Mouse (Mus musculus) intestine, embryonic 16.5 days (tissue): Measurements from ENCODE around the gene Mpv17. TPM values are rescaled to one million over a fixed set of nuclear protein-coding genes. Genes with fewer than 3 reads are reported as not detected.

Experiments used
- ATAC-seq: fragments of 200-750 bp; cut with Nextera tagmentation; 2 replicates; pipeline ENCODE4 v1.8.0; 2017; ENCODE audit warnings: moderate TSS enrichment, moderate library complexity
- H3K27ac ChIP-seq: fragments of 300-500 bp; sonication (generic); 2 replicates; pipeline ENCODE4 v1.5.1; 2014; ENCODE audit warnings: mild to moderate bottlenecking, low read length
- H3K27me3 ChIP-seq: fragments of 300-500 bp; sonication (generic); replicated peaks from 2 replicates; pipeline ENCODE4 v1.6.1; 2014; ENCODE audit warnings: low read length, control low read depth, mixed read lengths; ENCODE audit not compliant: control insufficient read depth, insufficient read depth
- H3K36me3 ChIP-seq: fragments of 300-500 bp; sonication (generic); 2 replicates; pipeline ENCODE4 v1.6.1; 2014; ENCODE audit warnings: low read length, control low read depth; ENCODE audit not compliant: control insufficient read depth, insufficient read depth
- H3K4me1 ChIP-seq: fragments of 300-500 bp; sonication (generic); 2 replicates; pipeline ENCODE4 v1.6.1; 2014; ENCODE audit warnings: low read length, control low read depth, mixed read lengths; ENCODE audit not compliant: control insufficient read depth, insufficient read depth
- H3K4me2 ChIP-seq: fragments of 300-500 bp; sonication (generic); 2 replicates; pipeline ENCODE4 v1.6.1; 2014; ENCODE audit warnings: low read depth, low read length, control low read depth
- H3K4me3 ChIP-seq: fragments of 300-500 bp; sonication (generic); 2 replicates; pipeline ENCODE4 v1.5.1; 2014; ENCODE audit warnings: mild to moderate bottlenecking, low read length
- H3K9ac ChIP-seq: fragments of 300-500 bp; sonication (generic); 2 replicates; pipeline ENCODE4 v1.6.1; 2014; ENCODE audit warnings: low read depth, low read length
- H3K9me3 ChIP-seq: fragments of 300-500 bp; sonication (generic); 2 replicates; pipeline ENCODE4 v1.6.1; 2016; ENCODE audit warnings: low read length, control low read depth; ENCODE audit not compliant: control insufficient read depth
- WGBS: fragments of 180-500 bp; shearing (Covaris S2); extraction: QIAGEN DNeasy Blood & Tissue Kit; methylation state at CpG from one replicate; pipeline ENCODE4 v1.1.7; 2014; 5-methylcytosine and 5-hydroxymethylcytosine counted together
- polyA plus RNA-seq: library from polyadenylated mRNA; unstranded; fragments of >200 nt; fragmentation: Nextera tagmentation; extraction: Ambion mirVana; gene quantifications from 2 replicates; pipeline ENCODE4 v1.2.1, GENCODE M21; 2015

Mpv17 gene
- polyA plus RNA-seq, 1 experiment from 2014 or later: 80.3 TPM

DNA sequence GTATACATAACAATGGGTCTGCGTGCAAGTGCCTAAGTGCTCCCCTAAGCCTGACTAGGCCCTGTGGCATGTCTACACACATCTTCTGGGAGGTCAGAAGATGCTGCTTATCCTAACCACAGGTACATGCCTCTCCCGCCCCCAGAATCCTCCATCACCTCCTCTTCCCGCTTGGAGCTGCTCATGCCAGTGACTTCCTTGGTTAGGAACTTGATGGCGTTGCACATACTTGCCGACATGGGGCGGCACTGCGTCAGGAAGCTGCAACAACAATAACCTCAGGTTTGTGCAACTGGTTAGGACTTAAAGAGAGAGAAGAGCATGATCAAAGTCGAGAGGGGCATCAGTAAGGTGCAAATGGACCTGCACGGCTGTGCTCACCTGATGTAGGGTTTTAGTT lies 36.1 kb upstream of the Mpv17 start:
- H3K36me3 ChIP-seq: peaks cover 21% of the 10 kb centered on the region
- no peak overlapping the region for H3K4me2 ChIP-seq

DNA sequence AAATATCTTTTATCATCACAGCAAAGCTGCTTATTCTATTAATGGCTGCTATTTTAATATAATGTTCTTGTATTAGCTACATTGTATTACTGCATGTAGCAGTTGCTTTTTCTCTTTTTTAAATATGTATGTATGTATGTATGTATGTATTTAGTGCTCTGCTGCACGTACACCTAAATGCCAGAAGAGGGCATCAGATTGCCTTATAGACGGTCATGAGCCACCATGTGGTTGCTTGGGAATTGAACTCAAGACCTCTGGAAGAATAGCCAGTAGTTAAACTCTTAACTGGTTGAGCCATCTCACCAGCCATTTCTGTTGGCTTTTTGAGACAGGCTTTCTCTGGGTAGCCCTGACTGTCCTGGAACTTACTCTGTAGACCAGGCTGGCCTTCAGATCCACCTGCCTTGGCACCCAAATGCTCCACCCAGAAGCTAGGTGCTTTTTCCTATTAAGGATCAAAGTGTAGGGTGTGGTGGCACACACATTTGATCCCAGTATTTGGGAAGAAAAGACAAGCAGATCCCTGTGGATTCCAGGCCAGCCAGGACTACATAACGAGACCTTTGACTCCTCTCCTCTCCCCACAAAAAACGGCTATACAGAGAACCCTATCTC lies 34.3 kb upstream of the Mpv17 start:
- Histone ChIP-seq H3K4me1 (peaks cover 11% of the 10 kb centered on the region; the same call in 1 of the 2 replicates), H3K4me3 (no peak overlapping the region), H3K27ac (no peak overlapping the region), H3K36me3 (peaks cover 21% of the 10 kb centered on the region), H3K4me2 (no peak overlapping the region), H3K9ac (no peak overlapping the region), H3K27me3 (no peaks in the 10 kb centered on the region), H3K9me3 (no peaks in the 10 kb centered on the region)
- ATAC-seq: no peak
- WGBS: 79% methylated on average over 4 of the region's 4 CpGs

More for the DNA sequence above, 36.1 kb upstream of the Mpv17 start:
- no peak overlapping the region for H3K9ac ChIP-seq
- peaks cover 22% of the 10 kb centered on the region for H3K4me1 ChIP-seq
- no peak overlapping the region for H3K27ac ChIP-seq
- no peaks in the 10 kb centered on the region for H3K9me3 ChIP-seq
- no peaks in the 10 kb centered on the region for H3K27me3 ChIP-seq
- ATAC-seq: no peak
- WGBS: 90% methylated on average over 9 of the region's 9 CpGs
- no peak overlapping the region for H3K4me3 ChIP-seq

DNA sequence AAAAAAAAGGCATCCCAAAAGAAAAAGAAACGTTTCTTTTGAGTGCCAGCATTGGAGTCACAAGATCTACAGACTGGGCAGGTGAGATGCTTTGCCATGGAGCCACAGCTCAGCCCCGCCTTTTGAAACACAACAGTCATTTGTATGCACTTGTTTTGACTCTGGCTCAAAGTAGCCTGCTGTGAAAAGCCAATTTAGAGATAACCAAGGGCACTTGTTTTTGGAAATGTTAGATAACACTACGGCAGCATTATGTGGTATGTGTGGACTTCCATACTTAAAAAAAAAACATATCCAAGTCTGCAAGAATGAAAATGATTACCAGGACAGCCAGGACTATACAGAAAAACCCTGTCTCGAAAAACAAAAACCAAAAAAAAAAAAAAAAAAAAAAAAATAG lies 29.6 kb upstream of the Mpv17 start:
- ATAC-seq: no peak
- Histone ChIP-seq H3K27me3 (no peaks in the 10 kb centered on the region), H3K4me3 (no peak overlapping the region), H3K4me1 (0 out of 2 replicates have a peak, but pooled peaks cover 3% of the 10 kb centered on the region), H3K27ac (no peak overlapping the region), H3K9ac (no peak overlapping the region), H3K36me3 (peaks cover 14% of the 10 kb centered on the region), H3K9me3 (no peaks in the 10 kb centered on the region), H3K4me2 (no peak overlapping the region)
- 54% methylated on average over 4 of the region's 4 CpGs for WGBS

DNA sequence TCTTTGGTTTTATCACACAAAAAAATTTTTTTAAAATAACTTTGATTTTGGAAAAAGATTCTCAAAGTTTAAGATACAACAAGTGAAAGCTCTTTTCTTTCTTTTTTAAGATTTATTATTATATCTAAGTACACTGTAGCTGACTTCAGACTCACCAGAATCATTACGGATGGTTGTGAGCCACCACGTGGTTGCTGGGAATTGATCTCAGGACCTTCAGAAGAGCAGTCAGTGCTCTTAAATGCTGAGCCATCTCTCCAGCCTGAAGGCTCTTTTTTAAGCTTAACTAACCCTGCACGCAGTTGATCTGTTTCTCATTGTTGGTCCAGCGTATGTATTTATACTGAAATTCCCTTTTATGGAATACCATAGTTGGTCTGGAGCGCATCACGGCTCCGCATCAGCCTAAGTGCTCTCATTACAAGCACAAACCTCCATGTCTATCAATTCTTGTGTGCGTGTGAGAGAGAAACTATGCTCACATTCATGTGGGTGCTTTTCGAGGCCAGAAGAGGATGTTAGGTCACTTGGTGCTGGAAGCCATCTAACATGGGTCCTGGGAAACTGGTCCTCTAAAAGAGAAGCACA lies 27.2 kb upstream of the Mpv17 start:
- Histone ChIP-seq H3K9ac (no peak overlapping the region), H3K27me3 (no peaks in the 10 kb centered on the region), H3K9me3 (no peaks in the 10 kb centered on the region), H3K36me3 (no peaks in the 10 kb centered on the region), H3K4me1 (0 out of 2 replicates have a peak, but pooled peaks cover 3% of the 10 kb centered on the region), H3K4me2 (no peak overlapping the region), H3K27ac (no peak overlapping the region), H3K4me3 (no peak overlapping the region)
- ATAC-seq: no peak
- WGBS: 87% methylated on average over 9 of the region's 9 CpGs

DNA sequence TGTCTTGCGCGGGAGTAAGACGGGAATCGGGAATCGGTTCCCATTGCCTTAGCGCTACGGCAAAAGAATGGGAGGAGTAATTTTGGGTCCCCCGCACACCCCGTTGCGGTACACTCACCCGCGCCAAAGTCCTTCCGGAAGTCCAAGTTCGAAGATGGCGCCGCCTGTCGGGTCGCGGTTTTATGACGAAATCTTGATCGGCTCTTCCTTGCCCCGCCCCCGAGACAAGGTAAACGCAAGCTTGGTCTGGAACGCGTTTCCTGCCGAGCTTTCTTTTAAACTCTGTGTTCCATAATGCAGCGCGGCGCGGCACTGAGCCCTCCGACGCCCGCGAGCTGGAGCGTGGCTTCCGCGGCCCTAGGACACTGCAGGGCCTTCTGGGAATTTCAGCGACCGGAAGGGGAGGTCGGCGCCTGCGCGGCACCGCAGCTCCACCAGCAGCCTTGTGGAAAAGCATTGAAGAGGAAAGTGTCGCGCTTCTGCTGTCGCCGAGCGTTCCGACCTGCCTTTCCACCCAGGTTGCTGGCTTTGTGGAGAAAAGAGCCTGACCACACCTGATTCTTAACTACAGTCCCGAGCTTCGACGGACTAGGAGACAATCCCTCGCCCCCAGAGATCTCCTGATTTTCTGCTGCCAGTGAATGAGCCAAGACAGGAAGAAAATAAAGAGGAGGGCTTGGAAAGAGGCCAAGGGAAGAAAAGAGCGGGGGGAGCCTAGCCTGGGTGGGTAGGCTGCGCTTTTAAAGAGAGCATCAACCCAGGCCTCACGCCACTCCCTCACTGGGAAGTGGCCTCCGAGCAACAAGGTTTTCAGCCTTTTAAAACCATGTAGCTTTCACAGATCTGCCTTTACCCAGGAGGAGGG lies 25.9 kb upstream of the Mpv17 start, which contains the start of the genes Gm29609 and Gtf3c2:
TSS of gene Gm29609 (minus strand) at position 146 of the 865 bp plus-strand sequence.
TSS of gene Gtf3c2 (minus strand) at position 379 of the 865 bp plus-strand sequence.
- 0 out of 2 replicates have a peak, but pooled peaks cover 3% of the 10 kb centered on the region for H3K4me1 ChIP-seq

DNA sequence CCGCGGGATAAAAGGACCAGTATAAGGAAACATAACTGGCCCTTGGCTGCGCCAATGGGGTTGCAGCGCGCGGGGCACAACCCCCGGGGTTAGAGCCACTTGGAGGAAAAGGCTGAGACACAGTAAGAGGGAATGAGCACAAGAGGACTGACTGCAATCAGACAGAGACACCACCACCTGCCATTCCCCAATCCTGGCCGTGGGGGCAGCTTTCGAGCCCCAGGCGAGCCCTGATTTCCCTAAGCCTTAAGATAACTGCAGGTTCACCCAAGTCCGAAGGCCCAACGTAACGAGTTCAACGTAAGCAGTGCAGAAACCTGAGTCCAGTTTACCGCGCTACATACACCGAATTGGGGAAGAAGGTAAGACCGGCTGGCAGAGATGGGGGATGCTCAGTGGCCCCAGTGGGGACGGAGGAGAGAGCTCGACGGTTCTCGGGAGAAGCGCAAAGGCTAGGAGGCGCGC lies 25.3 kb upstream of the Mpv17 start:
- Histone ChIP-seq H3K27ac (peak overlapping the region; percentile 99), H3K4me3 (peak overlapping the region; percentile 91), H3K36me3 (no peaks in the 10 kb centered on the region), H3K27me3 (no peaks in the 10 kb centered on the region), H3K4me2 (peak overlapping the region; percentile 84), H3K9ac (peak overlapping the region; percentile 85), H3K9me3 (no peaks in the 10 kb centered on the region), H3K4me1 (0 out of 2 replicates have a peak, but pooled peaks cover 3% of the 10 kb centered on the region)
- under 1% methylated on average over 25 of the region's 25 CpGs for WGBS
- ATAC-seq: peak; percentile 70

More for the DNA sequence above, 25.9 kb upstream of the Mpv17 start, which contains the start of the genes Gm29609 and Gtf3c2:
- Histone ChIP-seq H3K9me3 (no peaks in the 10 kb centered on the region), H3K9ac (peak within 1 kb of the TSS; percentile 85), H3K27me3 (no peaks in the 10 kb centered on the region), H3K4me2 (peak within 1 kb of the TSS; percentile 84), H3K4me3 (peak within 1 kb of the TSS; percentile 91), H3K36me3 (no peaks in the 10 kb centered on the region), H3K27ac (peak within 1 kb of the TSS; percentile 99)
- WGBS: under 1% methylated on average over 59 of the region's 59 CpGs
- ATAC-seq: peak; percentile 99

DNA sequence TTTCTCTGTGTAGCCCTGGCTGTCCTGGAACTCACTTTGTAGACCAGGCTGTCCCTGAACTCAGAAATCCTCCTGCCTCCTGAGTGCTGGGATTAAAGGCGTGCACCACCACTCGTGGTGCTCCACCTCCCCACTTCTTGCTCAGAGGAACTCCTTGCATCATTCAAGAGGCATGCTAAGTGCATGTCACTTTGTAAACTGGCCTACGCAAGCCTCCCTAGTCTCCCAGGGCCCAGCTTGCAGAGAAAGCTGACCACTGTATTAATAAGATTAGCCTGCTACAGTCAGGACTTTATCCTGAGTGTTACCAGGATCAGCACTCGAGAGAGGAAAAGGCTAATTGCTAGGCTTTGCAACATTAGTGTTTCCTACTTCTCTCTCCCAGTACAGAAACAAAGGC lies 14.6 kb upstream of the Mpv17 start:
- no peaks in the 10 kb centered on the region for H3K9me3 ChIP-seq
- H3K4me1 ChIP-seq: no peaks in the 10 kb centered on the region
- no peak overlapping the region for H3K4me3 ChIP-seq
- H3K27me3 ChIP-seq: no peaks in the 10 kb centered on the region
- peaks cover 35% of the 10 kb centered on the region for H3K36me3 ChIP-seq
- H3K9ac ChIP-seq: no peak overlapping the region
- no peak overlapping the region for H3K4me2 ChIP-seq
- no peak overlapping the region for H3K27ac ChIP-seq
- 91% methylated on average over 4 of the region's 4 CpGs for WGBS
- no peak for ATAC-seq

DNA sequence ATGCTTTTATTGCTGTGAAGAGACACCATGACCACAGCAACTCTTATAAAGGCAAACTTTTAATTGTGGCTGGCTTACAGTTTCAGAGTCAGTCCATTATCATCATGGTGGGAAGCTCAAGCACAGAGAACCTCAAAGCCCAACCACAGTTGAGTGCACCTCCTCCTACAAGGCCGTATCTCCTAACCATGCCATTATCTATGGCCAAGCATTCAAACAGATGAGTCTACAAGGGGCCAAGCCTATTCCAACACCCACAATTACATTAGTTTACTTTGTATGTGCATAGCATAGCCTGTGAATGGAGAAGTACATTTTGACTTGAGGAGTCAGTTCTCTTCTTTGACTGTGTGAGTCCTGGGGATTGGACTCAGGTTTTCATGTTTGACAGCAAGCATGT lies 10.8 kb upstream of the Mpv17 start:
- H3K4me2 ChIP-seq: no peak overlapping the region
- no peak for ATAC-seq
- no peak overlapping the region for H3K27ac ChIP-seq
- H3K4me1 ChIP-seq: no peaks in the 10 kb centered on the region
- H3K9ac ChIP-seq: no peak overlapping the region
- H3K36me3 ChIP-seq: peaks cover 32% of the 10 kb centered on the region
- H3K9me3 ChIP-seq: no peaks in the 10 kb centered on the region
- WGBS: 88% methylated on average over 1 of the region's 1 CpGs
- H3K4me3 ChIP-seq: no peak overlapping the region
- no peaks in the 10 kb centered on the region for H3K27me3 ChIP-seq

DNA sequence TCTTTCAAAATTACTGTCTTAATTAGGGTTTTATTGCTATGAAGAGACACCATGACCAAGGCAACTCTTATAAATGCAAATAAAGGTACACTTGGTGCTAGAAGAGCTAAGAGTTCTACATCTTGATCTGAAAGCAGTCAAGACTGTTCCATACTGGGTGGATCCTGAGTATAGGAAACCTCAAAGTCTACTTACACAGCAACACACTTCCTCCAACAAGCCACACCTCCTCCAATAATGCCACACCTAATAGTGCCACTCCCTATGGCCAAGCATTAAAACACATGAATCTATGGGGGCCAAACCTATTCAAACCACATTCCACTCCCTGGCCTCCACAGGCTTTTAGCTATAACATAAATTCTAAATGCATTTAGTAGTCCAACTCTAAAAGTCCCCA lies 8.4 kb upstream of the Mpv17 start:
- H3K9ac ChIP-seq: no peak overlapping the region
- no peaks in the 10 kb centered on the region for H3K9me3 ChIP-seq
- peak; percentile 44; the same call in 1 of the 2 replicates for ATAC-seq
- H3K4me1 ChIP-seq: no peaks in the 10 kb centered on the region
- no peak overlapping the region for H3K4me2 ChIP-seq
- no peak overlapping the region for H3K27ac ChIP-seq
- no peak overlapping the region for H3K4me3 ChIP-seq
- no peaks in the 10 kb centered on the region for H3K27me3 ChIP-seq
- peaks cover 30% of the 10 kb centered on the region for H3K36me3 ChIP-seq
